Mouse (Mus musculus): ENCODE measurements around the gene Tiam1. TPM values are rescaled to one million over a fixed set of nuclear protein-coding genes. Genes with fewer than 3 reads are reported as not detected.
A peak's percentile ranks its signal among the peaks of the same experiment; 100 is the strongest.

The Tiam1 gene
- polyA plus RNA-seq, 1 experiment, result 1.8 TPM

DNA sequence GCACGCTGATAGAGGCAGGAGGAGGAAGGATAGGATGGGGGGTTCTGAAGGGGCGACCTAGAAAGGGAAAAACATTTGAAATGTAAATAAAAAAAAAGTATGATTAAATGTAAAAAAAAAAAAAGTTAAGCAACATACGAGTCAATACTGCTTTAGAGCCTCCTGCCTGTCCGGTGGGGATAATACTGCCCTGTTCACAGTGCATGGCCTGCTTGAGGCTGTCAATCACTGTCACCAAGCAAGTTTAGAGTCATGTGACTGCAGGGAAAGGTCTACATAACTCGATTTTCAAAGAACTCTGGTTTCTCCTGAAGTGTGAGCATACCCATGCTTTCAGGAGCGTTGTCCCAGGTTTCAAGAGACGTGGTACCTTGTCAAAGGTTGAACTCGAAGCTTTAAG, 15.2 kb downstream of the Tiam1 start:
- TF ChIP-seq POLR2A (IDR thresholded peaks at IDR 0.05; ENCODE audit: low read depth, low read length) (no peak), CTCF (IDR thresholded peaks at IDR 0.05; ENCODE audit: extremely low read depth, insufficient read length, insufficient replicate concordance, low read depth, low read length) (no peak)
- Histone ChIP-seq H3K27me3 (ENCODE audit: control insufficient read depth, insufficient read depth, low read length) (no peaks in the 10 kb centered on the region), H3K4me1 (ENCODE audit: control insufficient read depth, insufficient read depth, insufficient read length, low read length) (no peaks in the 10 kb centered on the region), H3K36me3 (ENCODE audit: control insufficient read depth, insufficient read depth, low read length) (no peaks in the 10 kb centered on the region), H3K27ac (ENCODE audit: insufficient read depth, low read depth, low read length) (no peak overlapping the region), H3K4me3 (ENCODE audit: low read depth, low read length) (no peak overlapping the region)
- 79% methylated on average over 8 of the region's 8 CpGs for WGBS

DNA sequence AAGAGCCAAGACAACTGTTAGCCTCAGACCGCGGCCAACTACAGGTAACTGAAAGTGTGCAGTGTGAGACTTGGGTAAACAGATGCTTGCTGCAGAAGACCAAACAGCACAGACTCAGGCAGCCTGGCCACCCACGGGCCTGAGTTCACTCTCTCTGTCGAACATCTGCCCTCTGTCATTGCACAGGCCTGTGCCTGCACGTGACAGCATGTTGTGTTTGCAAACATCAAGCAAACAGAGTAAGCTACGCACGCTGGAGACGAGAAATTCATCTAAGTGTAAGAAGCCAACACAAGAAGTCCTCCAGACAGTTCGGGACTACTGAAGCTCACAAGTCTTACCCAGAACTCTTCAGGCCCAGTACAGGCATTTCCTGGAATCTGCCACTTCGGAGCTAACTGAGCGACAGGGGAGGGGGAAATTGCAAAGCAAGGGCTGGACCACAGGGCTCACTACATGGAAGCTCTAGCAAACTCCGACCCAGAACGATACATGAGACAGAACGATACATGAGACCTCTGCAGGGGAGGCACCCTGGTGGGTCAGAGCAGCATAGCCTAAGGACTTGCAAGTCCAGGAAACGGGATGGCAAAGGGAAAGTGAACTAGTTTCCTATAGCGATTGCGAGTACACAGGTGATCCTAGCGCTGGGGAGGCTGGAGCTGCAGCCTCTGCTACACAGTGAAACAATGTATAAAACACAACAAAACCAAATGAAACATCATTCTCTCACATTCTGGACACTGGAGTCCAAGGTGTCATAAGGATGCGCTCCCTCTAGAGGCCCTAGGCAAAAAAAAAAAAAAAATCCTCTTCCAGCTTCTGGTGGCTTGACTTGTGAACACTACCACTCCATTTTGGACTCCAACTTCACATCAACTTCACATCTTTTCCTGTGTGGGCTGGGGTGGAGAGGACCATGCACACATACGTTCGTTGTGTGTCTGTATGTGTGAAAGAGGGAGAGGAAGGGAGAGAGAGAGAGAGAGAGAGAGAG, 18.0 kb downstream of the Tiam1 start:
- TF ChIP-seq POLR2A (IDR thresholded peaks at IDR 0.05; ENCODE audit: low read depth, low read length) (no peak), CTCF (IDR thresholded peaks at IDR 0.05; ENCODE audit: extremely low read depth, insufficient read length, insufficient replicate concordance, low read depth, low read length) (no peak)
- no peak overlapping the region for H3K27ac ChIP-seq (ENCODE audit: insufficient read depth, low read depth, low read length)
- H3K4me1 ChIP-seq (ENCODE audit: control insufficient read depth, insufficient read depth, insufficient read length, low read length), result no peaks in the 10 kb centered on the region
- no peak overlapping the region for H3K4me3 ChIP-seq (ENCODE audit: low read depth, low read length)
- WGBS, result 76% methylated on average over 21 of the region's 21 CpGs
- H3K27me3 ChIP-seq (ENCODE audit: control insufficient read depth, insufficient read depth, low read length), result no peaks in the 10 kb centered on the region
- no peaks in the 10 kb centered on the region for H3K36me3 ChIP-seq (ENCODE audit: control insufficient read depth, insufficient read depth, low read length)

DNA sequence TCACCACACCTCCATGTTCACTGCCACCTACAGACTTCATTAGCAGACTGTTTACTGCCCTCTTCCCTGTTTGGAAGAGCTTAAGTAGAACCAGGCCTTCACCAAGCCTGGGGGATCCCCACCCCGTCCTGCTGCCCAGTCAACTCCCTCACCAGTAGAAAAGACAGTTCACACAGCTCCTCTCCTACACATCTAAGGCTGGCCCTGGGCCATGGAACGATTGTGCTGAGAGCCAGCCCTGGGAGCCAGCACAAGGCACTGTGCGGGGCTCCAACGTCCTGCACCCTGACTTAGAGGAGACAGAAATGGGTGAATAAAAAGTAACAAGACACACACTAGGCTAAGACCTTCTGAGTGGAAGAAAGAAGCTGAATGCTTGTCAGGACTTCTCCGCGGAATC, 20.5 kb downstream of the Tiam1 start:
- H3K4me1 ChIP-seq (ENCODE audit: control insufficient read depth, insufficient read depth, insufficient read length, low read length), result no peaks in the 10 kb centered on the region
- H3K36me3 ChIP-seq (ENCODE audit: control insufficient read depth, insufficient read depth, low read length), result no peaks in the 10 kb centered on the region
- no peak overlapping the region for H3K27ac ChIP-seq (ENCODE audit: insufficient read depth, low read depth, low read length)
- H3K4me3 ChIP-seq (ENCODE audit: low read depth, low read length), result no peak overlapping the region
- no peaks in the 10 kb centered on the region for H3K27me3 ChIP-seq (ENCODE audit: control insufficient read depth, insufficient read depth, low read length)
- 84% methylated on average over 6 of the region's 6 CpGs for WGBS
- no peak for TF ChIP-seq POLR2A (IDR thresholded peaks at IDR 0.05; ENCODE audit: low read depth, low read length)
- TF ChIP-seq CTCF (IDR thresholded peaks at IDR 0.05; ENCODE audit: extremely low read depth, insufficient read length, insufficient replicate concordance, low read depth, low read length), result no peak

DNA sequence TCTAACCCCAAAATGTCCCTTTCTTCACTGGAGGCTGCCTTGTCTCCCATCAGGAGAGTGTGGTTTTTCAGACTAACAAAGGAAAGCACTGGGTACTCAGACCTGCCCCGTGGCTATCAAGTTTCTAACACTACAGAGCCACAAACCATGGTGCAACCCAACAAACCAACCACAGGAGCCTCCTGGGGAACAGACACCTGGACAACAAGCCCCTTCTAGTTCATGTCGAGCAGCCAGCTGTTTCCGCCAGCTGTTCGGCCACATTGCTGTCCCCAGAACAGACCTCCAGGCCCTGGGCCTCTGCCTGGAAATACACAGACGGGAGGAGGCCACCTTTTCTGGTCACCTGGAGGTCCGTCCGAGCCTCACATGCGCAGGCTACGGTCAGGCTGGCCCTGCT, 21.1 kb downstream of the Tiam1 start:
- Histone ChIP-seq H3K4me3 (ENCODE audit: low read depth, low read length) (no peak overlapping the region), H3K36me3 (ENCODE audit: control insufficient read depth, insufficient read depth, low read length) (no peaks in the 10 kb centered on the region), H3K4me1 (ENCODE audit: control insufficient read depth, insufficient read depth, insufficient read length, low read length) (no peaks in the 10 kb centered on the region), H3K27me3 (ENCODE audit: control insufficient read depth, insufficient read depth, low read length) (no peaks in the 10 kb centered on the region), H3K27ac (ENCODE audit: insufficient read depth, low read depth, low read length) (no peak overlapping the region)
- 80% methylated on average over 9 of the region's 9 CpGs for WGBS
- TF ChIP-seq POLR2A (IDR thresholded peaks at IDR 0.05; ENCODE audit: low read depth, low read length) (no peak), CTCF (IDR thresholded peaks at IDR 0.05; ENCODE audit: extremely low read depth, insufficient read length, insufficient replicate concordance, low read depth, low read length) (no peak)

DNA sequence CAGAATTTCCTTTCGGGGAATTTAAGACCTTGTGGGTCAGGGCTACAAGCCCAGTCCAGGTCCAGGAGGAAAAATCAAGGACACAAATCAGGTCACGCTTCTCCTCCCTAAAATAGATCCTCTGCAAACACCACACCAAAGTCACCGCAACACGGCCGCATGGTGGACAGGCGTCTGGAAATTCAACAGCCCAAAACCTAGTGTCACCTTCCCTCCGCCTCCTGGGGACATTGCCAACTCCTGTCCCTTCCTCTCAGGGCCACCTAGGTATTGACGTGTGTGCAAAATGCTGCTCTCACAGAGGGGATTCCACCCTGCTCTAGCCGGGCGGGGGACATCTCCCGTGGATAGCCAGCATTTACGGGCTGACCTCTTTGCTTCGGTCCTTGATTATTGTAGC, 21.8 kb downstream of the Tiam1 start:
- 94% methylated on average over 13 of the region's 13 CpGs for WGBS
- no peaks in the 10 kb centered on the region for H3K27me3 ChIP-seq (ENCODE audit: control insufficient read depth, insufficient read depth, low read length)

DNA sequence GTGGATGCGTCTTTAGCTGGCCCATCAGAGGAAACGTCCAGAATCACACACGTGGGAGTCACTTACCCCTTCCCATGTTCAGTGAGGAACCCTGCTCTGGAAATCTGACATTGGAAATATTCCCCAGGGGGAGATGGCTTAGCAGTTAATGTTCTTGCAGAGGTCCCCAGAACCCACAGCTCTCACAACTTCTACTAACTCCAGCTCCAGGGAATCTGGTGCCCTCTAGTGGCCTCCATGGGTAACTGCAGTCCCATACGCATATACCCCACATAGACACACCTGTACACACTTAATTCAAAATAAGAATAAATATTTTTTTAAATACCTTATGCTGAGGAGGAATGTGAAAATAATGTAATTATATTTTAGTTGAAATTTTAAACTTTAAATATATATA, 23.6 kb downstream of the Tiam1 start:
- Histone ChIP-seq H3K36me3 (ENCODE audit: control insufficient read depth, insufficient read depth, low read length) (no peaks in the 10 kb centered on the region), H3K4me1 (ENCODE audit: control insufficient read depth, insufficient read depth, insufficient read length, low read length) (no peaks in the 10 kb centered on the region), H3K4me3 (ENCODE audit: low read depth, low read length) (no peak overlapping the region), H3K27ac (ENCODE audit: insufficient read depth, low read depth, low read length) (no peak overlapping the region), H3K27me3 (ENCODE audit: control insufficient read depth, insufficient read depth, low read length) (no peaks in the 10 kb centered on the region)
- no peak for TF ChIP-seq POLR2A (IDR thresholded peaks at IDR 0.05; ENCODE audit: low read depth, low read length)
- TF ChIP-seq CTCF (IDR thresholded peaks at IDR 0.05; ENCODE audit: extremely low read depth, insufficient read length, insufficient replicate concordance, low read depth, low read length), result peak; percentile 56; the same call in 1 of the 2 replicates
- WGBS, result 93% methylated on average over 4 of the region's 4 CpGs

More for the DNA sequence above, 21.8 kb downstream of the Tiam1 start:
- TF ChIP-seq CTCF (IDR thresholded peaks at IDR 0.05; ENCODE audit: extremely low read depth, insufficient read length, insufficient replicate concordance, low read depth, low read length) (no peak), POLR2A (IDR thresholded peaks at IDR 0.05; ENCODE audit: low read depth, low read length) (no peak)
- Histone ChIP-seq H3K4me3 (ENCODE audit: low read depth, low read length) (no peak overlapping the region), H3K36me3 (ENCODE audit: control insufficient read depth, insufficient read depth, low read length) (no peaks in the 10 kb centered on the region), H3K27ac (ENCODE audit: insufficient read depth, low read depth, low read length) (no peak overlapping the region), H3K4me1 (ENCODE audit: control insufficient read depth, insufficient read depth, insufficient read length, low read length) (no peaks in the 10 kb centered on the region)

DNA sequence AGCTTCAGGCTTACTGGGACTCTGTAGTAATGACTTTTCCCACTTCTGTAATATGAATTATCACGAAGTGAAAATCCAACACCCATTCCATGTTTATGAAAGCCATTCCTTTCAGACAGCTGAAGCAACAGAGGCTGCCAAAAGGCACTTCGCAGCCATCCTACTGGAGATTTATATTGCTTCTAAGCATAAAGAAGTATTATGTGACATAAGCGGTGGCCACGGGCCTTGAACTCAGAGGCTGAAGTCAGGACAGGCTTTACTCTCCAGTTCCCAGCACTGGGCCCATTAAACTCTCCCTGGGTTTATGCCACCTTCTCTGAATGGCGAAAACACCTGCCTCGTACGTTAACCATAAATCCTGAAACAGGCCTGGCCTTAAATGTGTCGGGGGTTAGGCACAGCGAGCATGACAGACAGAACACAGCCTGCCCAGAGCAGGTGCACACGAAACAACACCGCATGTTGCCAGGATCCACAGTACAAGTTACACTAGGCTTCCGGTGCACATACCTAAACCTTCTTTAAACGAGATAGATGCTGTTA, 26.9 kb downstream of the Tiam1 start:
- whole genome bisulfite sequencing, result 59% methylated on average over 13 of the region's 13 CpGs
- Histone ChIP-seq H3K27me3 (ENCODE audit: control insufficient read depth, insufficient read depth, low read length) (no peaks in the 10 kb centered on the region), H3K36me3 (ENCODE audit: control insufficient read depth, insufficient read depth, low read length) (no peaks in the 10 kb centered on the region), H3K4me3 (ENCODE audit: low read depth, low read length) (no peak overlapping the region), H3K4me1 (ENCODE audit: control insufficient read depth, insufficient read depth, insufficient read length, low read length) (no peaks in the 10 kb centered on the region), H3K27ac (ENCODE audit: insufficient read depth, low read depth, low read length) (no peak overlapping the region)
- TF ChIP-seq POLR2A (IDR thresholded peaks at IDR 0.05; ENCODE audit: low read depth, low read length) (no peak), CTCF (IDR thresholded peaks at IDR 0.05; ENCODE audit: extremely low read depth, insufficient read length, insufficient replicate concordance, low read depth, low read length) (no peak)

Data from small intestine, adult 2 months (tissue).